Mouse (Mus musculus) kidney, postnatal 36 days (tissue): ENCODE results near the gene Sptb.

Experiments used
- DNase-seq, 2 experiments: peaks; one replicate each; pipeline ENCODE4 v3.0.0; 2021 to 2022; ENCODE audit warnings: mixed read lengths in 2 of 2

The Sptb gene

DNA sequence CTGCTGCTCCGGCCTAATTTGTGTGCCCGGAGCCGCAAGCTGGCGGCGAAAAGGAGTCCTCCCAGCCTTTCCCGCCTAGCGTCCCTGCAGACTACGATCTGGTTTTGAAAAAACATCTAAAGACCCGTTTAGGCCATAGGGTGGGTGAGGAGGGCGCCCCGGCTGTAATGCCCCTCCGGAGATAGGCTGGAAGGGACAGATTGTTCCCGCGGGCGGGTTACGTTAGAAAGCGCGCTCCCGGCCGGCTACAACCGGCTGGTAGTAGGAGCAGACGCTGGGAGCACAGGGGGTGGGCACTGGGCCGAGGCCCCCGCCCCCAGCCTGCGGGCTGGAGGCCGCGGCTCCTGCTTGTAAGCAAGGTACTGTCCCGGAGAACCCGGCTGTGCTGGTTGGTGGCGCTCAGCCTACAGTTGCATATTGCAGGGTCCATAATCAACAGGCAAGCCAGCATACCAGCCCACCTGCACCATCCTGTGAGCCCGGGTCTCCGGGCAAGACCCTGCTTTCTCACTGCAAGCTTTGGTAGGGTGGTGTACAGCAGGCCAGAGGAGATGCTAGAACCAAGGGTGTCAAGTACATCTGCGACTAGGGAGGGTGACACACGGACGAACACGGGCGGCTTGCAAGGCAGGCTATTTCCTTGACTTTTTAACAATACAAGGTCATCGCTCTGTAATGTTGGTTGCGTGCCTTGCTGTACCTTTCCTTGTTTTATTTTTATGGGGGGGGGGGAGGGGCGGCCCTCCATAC lies at the start of gene Sptb:
TSS of gene Sptb (minus strand) at position 197 of the 750 bp plus-strand sequence.
- peak; percentile 58 to 66 for DNase-seq

GRCm38 (mm10) chr12:76752652-76753318 lies 42.4 kb upstream of the Sptb start:
- peak; percentile 30 to 66 for DNase-seq

GRCm38 (mm10) chr12:76750866-76751459 lies 40.6 kb upstream of the Sptb start:
- no peak for DNase-seq

DNA sequence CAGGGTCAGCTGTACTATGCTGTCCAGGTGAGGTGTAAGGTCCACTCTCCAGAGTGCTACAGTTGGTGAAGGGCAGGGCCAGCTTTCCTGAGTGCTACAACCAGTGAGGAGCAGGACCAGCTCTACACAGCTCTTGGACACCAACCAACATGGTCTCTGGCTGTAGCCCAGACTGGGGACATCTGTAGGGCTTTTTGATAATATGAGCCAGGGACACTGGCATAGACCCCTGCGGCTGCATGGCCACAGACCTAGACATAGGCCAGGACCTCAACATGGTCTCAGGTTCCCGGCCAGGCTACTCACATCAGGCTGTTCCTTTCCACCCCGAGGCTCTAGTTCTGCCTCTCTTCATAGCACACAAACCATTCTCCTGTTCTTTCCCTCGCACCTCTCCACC lies 17.6 kb upstream of the Sptb start:
- no peak for DNase-seq

GRCm38 (mm10) chr12:76722026-76722425 lies 11.7 kb upstream of the Sptb start:
- DNase-seq, result no peak

GRCm38 (mm10) chr12:76720572-76720971 lies 10.2 kb upstream of the Sptb start:
- DNase-seq, result no peak

- DNase-seq, result no peak
These were observed 8.0 kb upstream of the Sptb start for GRCm38 (mm10) chr12:76718384-76718783.

DNA sequence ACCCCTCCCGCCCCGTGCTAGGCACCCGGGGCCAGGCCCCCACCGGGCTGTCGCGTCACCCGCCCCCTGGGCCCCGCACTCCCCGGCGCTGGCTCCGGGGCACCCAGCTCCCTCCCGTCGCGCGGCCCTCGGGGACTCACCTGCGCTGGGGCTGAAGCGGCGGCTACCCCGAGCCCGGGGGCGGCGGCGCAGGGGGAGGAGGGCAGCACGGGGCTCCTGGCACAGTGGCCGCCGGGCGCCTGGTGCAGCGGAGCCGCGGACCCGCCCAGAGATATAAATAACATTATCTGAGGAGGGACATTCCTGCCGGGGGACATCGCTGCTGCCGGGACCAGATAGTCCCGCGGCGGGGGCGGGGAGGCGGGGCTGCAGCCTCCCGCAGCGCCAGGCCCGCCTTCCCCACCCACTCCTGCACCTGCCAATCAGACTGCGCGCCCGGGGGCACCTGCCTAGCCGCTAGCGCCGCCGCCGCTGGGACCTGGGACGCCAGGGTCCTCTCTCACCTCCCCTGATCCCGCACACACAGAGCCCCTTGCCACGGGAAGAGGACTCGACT lies 474 bp downstream of the Sptb start:
- DNase-seq, result peak; percentile 62 to 79

DNA sequence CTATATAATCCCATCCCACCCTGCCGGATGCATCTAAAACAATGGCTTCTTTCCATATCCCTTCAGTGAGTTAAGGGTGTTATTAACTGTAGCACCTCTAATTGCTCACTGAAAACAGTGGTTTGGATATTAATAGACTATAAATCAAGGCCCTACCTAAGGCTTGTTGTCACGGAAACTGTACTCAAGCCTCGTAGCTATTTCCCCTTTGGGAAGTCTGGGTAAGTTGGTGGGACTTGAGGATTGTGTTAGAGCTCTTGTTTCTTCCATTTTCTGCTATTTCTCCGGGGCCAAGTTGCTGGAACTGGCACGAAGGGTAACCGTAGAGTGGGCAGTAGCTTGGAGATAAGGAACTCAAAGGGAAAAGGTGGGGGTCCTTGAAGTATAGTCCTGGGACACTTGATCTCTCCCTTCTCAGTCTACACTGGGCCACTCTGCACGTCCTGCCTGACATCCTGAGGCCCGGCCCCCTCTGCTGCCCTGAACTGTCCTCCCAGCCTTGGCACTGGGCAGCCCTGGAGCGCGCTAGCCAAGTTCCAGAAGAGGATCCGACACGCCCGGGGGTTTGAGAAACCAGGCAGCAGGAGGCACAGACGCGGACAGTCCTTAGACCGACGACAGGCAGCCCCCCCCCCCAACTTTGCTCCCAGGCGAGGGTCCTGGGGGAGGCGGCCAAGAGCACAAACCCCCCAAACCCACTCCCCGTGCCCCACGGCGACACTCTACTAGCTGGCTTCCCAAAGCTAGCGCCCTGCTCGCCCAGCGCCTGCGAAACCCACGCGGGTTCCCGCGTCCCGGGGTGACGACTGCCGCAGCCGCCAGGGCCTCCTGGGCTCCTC lies 1.2 kb downstream of the Sptb start:
- DNase-seq, result peak; percentile 37 to 56

DNA sequence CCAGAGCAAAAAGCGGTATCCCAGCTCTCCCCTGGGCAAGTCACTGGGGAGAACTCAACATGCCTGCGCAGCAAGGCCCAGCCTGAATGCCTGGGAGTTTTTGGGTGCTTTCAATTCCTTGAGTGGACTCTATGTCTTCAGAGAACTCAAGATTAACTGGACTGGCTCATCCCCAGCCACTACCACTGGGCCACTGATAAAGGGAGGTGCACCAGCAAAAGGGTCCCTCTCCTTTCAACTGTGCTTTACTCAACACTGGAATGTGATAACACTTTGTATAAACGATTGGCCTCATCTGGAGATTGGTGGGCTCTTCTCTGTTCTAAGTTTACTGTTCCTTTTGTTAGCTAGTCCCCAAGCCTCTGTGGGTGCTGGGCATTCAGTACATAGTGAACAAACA lies 2.2 kb downstream of the Sptb start:
- DNase-seq, result no peak

DNA sequence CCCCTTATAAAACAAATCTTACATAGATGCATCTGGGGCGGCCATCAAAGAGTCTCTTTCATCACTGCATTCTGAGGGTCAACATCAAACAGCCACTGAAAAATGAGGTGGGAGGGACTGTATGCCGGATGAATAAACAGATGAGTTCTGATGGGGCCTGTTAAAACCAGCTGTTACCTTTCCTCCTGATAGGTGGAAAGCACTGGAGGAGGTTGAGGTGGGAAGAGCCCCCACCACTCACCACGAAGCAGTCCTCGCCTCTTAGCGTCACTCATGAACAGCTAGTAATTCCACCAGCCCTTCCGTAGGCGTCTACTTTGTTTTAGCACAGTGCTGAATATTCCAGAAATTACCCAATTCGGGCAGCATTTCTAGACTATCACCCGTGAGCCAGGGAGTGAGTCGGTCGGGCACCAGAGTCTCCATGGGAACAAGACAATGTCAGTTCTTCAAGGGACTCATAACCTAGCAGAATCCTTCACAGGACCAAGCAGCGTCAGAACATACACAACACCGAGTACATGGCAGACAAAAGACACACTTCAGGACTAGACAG lies 13.9 kb downstream of the Sptb start:
- no peak for DNase-seq

- no peak for DNase-seq
These were observed 14.6 kb downstream of the Sptb start for GRCm38 (mm10) chr12:76695773-76696172.

GRCm38 (mm10) chr12:76694801-76695505 lies 15.4 kb downstream of the Sptb start:
- DNase-seq, result peak; percentile 27 to 43

- DNase-seq, result no peak
These were observed 22.7 kb downstream of the Sptb start for GRCm38 (mm10) chr12:76687498-76688200.

DNA sequence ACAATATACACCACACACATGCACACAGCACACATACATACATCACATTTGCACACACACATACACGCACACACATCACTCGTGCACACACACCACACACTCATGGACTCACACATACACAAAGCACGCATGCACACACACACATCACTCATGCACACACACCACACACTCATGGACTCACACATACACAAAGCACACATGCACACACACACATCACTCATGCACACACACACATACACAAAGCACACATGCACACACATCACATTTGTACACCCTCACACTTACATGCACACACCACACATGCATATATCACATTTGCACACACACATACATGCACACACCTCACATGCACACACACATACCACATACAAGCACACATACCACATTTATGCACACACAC lies 24.7 kb downstream of the Sptb start:
- DNase-seq, result no peak

DNA sequence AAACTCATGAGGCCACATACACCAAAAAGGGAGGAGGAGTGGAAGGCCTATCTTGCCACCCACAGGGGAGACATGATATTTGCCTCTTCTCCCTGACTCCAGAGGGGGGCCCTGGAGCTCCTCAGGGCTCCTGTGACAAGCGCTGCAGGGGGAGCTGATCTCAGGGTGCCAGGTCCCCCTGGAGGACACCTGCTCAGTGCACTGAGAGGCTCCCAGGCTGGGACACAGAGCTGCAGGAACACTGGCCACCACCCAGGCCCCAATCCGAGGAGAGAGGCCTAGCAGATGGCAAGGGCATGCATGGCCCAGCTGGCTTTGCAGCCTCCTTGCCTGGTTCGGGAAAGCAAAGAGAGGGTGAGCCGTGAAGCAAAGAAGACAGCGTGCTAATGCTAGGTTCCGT lies 25.9 kb downstream of the Sptb start:
- DNase-seq, result no peak

DNA sequence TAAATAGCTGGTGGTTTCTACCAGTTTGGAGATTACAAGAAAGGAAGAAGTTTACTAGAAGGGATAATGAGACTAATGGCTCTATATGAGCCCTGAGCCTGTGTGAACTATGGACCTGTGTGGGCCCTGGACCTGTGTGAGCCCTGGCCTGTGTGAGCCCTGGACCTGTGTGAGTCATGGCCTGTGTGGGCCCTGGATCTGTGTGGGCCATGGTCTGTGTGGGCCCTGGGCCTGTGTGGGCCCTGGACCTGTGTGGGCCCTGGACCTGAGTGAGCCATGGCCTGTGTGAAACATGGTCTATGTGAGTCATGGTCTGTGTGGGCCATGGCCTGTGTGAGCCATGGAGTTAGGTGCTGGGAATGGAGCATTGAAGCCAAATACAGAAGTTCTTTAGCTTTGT lies 28.4 kb downstream of the Sptb start:
- DNase-seq, result no peak

GRCm38 (mm10) chr12:76677068-76677467 lies 33.3 kb downstream of the Sptb start:
- DNase-seq, result no peak

GRCm38 (mm10) chr12:76676477-76676876 lies 33.9 kb downstream of the Sptb start:
- no peak for DNase-seq

DNA sequence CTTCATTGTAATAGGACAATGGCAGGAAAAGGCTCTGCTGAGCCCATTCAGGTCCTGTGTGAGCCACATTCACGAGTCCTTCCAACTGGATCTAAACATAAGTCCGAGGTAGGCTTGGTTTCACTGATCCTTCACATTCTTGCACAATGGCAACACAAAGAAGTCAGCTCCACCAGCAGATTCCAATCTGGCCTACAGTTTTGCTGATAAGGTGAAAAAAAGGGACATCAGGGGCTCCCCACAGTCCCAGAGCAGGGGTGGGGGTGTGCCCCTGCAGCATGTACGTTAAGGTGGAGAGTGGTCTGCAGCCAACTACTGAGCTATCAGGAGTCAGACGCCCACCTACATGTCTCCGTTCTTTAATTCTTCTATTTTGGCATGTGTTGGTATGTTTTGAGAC lies 35.0 kb downstream of the Sptb start:
- no peak for DNase-seq

DNA sequence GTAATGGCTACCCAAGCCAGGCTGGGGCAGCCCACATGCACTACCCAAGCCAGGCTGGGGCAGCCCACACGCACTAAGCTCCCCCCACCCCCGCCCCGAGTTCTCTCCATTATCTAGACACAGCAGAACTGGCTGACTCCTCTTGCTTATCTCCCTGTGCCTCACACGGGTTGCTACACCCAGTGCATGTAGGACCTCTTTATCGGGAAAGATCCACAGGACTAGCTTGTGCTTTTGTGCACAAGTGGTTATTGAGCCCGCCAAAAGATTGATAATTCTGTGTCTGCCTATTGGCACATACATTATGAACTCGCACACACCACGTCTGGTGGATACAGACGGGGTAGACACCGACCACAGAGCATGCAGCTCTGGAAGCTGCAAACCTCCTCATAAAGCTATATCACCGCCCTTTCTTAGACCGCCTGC lies 36.5 kb downstream of the Sptb start:
- no peak for DNase-seq
